Mouse (Mus musculus): Measurements from ENCODE around the gene Pik3r2. TPM values are rescaled to one million over a fixed set of nuclear protein-coding genes. Genes with fewer than 3 reads are reported as not detected.

Pik3r2 gene
- total RNA-seq, 2 experiments from 2014 or later = 13.3 to 15.1 TPM

DNA sequence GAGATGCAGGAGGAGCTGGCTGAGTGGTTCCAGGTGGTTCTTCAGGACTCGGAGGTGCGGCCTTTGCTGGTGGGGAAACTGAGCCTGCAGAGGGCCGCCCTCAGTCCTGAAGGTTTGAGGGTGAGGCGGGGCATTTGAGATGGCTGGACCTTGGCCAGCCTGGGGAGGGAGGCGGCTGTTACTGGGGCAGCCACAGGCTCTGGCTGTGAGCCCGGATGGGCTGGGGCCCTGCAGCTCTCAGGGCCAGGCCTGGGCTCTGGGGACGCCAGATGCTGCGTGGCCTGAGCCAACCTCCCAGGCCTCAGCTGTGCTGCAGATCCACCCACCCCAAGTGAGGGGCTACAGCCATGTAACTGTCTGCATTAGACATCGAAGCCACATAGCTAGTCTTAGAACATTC, 2.7 kb downstream of the Pik3r2 start:
- peak; percentile 90 for DNase-seq (ENCODE audit: low spot score)

DNA sequence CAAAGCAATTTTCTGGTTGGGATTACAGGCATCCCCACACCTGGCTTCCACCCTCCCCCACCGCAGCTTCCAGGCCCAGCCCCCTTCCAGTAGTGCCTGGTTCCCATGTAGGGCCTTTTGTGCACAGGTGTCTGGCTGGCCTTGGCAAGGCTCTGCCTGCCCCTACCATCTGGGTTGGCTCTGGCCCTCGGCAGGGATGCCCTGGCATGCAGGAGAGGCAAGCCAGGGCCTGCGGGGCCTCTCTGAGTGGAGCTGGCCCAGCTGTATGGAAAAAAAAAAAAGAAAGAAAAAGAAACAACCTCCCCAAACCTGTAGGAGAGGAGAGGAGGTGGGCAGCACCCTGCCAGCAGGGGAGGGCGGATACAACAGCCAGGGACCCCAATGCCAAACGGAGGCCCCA, 3.1 kb downstream of the Pik3r2 start:
- no peak for DNase-seq (ENCODE audit: low spot score)

DNA sequence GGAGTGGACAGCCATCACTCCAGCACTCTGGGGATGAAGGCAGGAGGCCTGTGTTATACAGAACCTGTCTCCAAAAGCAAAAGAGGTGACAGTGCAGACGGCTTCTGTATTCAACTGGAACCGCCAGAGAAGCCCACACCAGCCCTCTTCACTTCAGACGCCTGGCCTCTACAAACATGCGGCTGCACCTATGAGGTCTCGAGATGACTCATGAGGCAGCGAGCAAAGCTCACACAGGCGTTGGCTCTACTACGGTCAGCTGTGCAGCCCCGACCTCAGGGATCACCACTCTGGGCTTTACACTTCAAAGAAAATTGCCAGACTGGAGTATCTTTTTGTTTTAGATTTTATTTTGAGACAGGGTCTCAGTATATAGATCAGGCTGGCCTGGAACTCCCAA, 3.6 kb downstream of the Pik3r2 start:
- no peak for DNase-seq (ENCODE audit: low spot score)

DNA sequence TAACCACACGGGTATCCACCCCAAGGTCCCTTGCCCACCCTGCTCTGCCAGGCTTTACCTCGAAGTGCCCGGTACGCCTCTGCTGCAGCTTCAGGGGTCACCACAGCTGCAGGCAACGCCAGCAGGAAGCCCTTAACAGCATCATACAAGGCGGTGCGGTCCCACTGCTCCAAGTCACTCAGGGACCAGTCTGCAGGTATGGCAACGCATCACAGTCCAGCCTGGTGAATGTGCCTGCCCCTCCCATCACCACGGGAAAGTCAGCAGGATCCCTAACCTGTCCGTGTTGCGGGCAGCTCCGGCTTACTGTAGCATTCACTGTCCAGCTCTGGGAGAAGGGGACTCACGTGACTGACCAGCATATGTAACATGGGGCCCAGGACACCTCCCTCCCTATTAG, 4.4 kb downstream of the Pik3r2 start:
- DNase-seq (ENCODE audit: low spot score) = no peak

DNA sequence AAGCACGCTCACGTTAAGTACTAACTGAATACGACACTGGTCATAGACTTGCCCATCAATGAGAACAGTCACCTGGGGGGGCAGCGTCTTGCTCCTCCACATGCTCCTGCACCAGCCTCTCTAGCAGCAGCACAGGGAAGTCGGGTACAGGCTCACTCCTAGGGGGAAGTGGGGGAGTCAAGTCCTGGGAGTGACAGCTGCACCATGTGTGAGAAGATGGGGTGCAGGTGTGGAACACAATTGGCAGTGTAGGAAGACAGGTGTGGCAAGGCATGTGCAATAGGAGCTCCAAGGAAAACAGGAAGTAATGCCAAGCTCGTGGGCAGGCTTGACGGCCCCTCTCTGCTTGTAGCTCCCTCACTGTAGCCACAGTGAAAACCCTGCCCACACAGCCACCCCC, 5.3 kb downstream of the Pik3r2 start:
- no peak for DNase-seq (ENCODE audit: low spot score)

DNA sequence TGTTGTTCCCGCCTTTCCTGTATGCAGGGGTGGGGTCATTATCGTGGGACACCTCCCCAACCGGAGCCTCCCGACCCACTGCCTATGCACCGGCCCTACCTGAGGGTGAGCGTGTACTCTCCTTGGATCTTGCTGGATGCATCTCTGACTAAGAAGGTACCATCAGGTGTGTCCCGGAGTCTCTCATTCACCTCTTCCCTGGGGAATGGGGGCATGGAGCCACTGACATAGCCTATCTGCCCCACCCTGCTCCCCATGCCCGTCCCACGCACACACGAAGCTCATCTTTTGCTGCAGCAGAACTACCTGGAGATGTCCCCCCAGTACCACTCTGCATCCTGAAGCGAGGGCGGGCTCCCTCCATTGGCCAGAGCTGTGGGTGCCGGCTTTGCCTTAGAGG, 5.8 kb downstream of the Pik3r2 start:
- no peak for DNase-seq (ENCODE audit: low spot score)

DNA sequence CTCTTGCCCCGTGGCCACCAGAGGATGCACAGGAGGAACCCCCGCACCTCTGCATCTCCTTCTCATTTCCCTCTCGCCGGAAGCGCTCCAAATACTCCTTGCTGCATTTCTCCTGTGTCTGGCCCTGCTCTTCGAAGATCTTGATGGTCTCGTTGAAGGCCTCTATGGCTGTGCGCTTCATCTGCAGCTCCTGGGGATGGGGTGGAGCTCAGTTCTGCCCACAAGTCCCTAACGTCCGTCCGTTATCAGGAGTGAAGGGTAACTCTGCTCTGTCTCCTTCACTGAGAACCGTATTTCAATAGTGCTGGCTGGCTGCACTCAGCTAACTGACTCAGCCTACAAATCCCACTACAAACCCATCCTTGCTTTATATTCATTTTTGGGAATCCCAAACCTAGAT, 6.7 kb downstream of the Pik3r2 start:
- DNase-seq (ENCODE audit: low spot score) = no peak

DNA sequence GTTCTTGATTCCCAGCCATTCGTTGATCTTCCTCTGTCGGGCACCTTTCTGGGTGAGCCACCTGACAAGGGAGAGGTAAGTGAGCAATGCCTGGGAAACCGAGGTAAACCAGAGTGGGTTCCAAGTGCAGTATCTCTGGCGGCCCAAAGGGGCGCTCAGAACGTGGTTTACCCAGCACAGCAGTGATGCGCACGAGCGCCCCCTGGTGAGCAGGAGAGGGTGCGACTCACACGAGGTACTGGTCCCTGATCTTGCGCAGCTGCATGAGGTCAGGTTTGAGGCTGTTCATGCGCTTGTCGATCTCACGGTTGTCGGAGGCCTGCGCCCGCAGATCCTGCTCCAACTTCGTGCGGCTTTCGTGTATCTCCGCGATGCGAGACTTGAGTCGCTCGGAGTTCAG, 7.2 kb downstream of the Pik3r2 start:
- peak; percentile 95 for DNase-seq (ENCODE audit: low spot score)

DNA sequence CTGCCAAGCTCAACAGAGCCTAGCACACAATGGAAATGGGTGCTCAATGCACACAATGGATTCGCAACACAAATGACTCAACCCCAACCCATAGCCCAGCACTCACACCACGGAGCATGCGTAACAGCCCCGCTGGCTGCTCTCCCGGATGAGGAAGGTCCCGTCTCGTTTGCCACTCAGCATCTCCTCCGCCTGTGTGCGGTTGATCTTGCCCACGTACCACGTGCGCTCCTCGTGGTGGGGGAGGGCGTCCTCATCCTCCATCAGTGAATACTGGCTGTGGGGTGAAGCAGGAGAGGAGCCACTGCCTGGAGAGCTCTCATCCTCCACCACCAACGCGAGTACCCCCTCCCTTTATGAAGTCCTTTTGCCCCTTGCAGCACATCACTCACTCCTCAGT, 7.6 kb downstream of the Pik3r2 start:
- no peak for DNase-seq (ENCODE audit: low spot score)

DNA sequence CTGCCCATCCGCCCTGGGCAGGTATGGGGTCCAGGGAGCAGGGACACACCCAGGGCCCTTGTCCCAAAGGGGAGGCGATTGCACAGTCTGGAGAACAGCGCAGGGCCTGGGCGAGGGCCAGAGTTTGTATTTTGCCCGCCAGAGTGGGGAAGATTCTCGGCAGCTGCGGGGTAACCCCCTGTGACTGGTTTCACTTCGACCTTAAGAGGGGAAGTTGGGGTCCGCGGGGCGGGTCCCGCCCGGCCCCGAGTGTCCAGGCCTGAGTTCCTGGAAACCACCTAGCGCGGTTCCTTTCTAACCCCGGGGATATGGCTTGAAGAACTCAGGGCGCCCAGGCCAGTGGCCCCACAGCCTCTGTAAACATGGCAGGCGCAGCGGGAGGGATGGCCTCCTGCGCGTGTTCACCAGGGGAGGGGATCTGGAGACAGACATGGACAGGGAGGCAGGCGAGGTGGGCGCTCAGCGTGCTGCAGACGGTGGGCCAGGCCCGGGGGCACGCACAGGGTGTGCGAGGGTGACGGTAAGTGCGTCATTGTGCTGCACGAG, 8.2 kb downstream of the Pik3r2 start:
- DNase-seq (ENCODE audit: low spot score) = no peak

DNA sequence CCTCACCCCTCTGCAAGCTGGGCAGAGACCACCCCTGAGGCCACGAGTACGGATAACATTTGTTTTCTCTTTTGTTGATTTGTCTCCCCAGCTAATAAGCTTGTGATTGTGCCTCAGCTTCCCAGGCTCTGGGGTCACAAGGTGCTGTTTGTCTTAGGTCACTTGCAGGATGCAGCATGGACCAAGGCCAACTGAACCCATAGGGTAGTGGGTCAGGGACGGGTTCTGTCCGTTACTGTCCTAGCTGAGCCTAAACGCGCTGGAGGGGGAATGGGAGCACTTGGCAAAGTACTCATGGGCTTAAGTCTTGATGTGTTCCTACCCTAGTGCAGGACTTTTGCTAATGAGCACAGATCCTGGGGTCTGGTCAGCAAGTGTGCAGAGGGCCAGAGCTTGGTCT, 9.0 kb downstream of the Pik3r2 start:
- no peak for DNase-seq (ENCODE audit: low spot score)

DNA sequence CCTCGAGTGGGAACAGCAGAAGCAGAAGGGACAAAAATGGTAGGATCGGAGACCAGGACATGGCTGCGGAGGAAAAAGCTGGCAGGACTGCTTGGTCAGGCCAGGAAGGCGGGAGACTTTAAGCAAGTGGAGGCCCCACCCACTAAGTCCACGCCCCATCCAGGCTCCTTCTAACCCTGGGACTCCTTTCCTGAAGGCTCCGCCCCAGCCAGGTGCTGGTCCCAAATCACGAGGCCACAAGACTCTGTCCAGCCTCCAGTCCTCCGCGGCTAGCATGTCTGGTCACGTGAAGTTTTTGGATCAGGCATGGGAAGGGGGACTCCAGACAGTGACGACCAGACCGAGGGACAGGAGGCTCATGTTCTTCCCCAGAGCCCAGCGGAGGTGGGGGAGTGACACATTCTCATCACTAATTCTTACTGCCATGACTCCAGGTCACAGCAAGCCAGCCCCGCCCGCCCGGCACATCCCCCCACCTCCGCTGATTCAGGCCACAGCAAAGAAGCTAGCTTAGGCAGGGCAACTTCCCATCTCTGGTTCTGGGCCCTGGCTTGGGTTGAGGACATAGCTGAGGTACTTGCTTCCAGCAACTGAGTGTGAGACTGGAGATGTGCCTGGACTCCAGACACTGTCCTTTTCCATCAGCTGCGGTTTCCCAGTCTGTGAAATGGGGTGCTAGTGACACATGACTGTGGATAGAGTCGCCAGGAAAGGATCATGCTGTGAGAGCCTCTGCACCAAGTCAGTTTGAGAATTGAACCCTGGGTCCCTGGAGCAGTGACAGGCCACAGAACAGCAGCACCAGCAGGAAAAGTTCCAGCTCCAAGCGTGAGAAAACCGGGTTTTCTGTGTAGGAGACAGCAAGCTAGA, 9.7 kb downstream of the Pik3r2 start:
- DNase-seq (ENCODE audit: low spot score) = peak; percentile 83

DNA sequence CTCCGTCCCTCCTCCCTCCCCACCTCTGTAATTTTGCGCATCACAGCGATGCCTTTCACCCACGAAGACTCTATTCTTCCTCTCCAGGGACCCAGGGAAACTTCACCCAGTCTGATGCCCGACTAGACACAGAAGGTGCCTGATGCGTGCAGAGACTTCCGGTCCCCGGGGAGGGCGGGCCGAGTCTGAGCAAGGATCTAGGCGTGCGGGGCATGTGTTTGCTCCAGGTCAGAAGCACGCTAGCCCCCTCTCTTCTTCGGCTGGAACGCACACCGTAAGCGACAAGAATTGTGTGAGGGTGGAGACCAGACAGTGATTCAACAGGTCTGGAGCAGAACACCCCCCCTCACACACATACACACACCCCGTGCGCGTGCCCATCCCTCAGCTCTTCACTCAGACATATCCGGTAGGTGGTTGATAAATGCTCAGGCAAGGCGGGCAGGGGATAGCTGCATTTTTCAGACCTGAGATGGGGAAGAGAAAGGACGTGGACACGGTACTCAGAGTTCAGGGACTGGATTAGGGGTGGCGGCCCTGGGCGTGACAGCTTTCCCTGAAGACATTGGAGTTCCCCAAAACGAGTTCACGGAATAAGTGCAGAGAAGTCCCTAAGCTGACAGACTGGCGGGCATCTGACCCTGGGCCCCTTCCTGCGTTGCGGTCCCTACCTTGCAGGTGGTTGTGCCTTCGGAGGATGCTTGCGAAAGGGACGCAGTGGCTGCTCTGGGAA, 10.5 kb downstream of the Pik3r2 start:
- no peak for DNase-seq (ENCODE audit: low spot score)

DNA sequence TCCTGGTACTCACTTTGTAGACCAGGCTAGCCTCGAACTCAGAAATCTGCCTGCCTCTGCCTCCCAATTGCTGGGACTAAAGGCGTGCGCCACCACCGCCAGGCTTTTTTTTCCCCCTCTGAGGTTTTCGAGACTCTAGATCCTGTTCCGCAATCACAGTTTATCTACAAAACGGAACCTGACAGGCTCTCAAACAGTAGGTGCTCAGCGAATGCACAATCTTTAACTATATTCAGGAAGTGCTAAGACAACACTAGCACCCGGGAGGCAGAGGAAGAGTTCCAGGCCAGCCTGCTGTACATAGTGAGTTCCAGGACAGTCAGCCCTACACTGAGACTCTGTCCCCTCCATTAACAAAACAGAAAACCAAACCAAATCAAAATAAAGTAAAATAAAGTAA, 11.2 kb downstream of the Pik3r2 start:
- no peak for DNase-seq (ENCODE audit: low spot score)

DNA sequence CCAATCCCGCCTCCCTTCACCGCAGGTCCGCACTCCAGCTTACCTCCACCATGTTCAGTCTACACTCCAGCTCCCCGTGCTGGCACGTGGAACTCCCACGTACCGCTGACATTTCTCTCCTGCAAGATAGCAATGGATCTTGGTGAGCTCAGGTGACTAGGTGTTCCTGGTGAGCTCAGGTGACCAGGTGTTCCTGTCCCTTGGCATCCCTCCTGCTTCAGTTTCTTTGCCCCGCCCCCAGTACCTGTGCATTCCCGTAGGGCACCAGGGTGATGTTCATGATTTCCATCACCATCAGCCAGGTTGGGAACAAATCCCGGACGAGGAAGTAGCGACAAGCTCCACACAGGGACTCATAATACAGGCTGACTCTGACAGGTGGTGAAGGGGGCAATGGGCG, 11.8 kb downstream of the Pik3r2 start:
- DNase-seq (ENCODE audit: low spot score) = no peak

DNA sequence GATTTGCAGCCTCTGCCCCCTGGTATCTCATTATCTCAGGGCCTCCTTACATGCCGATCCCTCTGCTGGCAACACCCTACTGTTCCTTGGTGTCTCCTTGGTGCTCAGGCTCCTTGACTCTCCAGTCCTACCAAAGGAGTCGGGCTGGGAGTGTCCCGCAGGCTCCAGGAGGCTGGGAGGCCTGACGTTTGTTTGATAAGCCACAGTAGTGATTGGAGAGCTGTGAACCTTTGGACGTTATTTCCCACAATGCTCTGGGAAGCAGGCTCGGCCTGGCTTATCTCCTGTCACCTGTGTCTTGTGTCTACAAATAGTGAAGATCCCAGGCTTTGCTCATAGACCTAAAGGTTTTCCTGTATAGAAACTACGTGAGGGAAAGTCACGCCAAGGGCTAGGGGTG, 12.5 kb downstream of the Pik3r2 start:
- no peak for DNase-seq (ENCODE audit: low spot score)

DNA sequence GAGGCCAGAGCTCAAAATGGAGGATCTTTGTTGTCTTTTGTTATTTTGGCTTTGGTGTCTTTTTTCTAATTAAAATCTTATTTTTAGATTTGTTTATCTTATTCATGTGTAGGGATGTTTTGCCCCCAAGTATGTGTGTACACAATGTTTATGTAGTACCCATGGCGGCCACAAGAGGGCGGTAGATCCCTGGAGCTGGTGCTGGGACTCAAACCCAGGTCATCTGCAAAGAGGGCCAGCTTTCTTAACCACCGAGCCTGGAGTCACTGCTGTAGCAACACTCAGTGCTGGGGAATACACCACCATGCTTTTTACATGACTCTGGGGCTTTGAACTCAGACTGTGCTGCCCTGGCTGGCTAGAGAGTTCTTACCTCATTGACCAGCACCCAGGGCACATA, 13.2 kb downstream of the Pik3r2 start:
- DNase-seq (ENCODE audit: low spot score) = no peak

DNA sequence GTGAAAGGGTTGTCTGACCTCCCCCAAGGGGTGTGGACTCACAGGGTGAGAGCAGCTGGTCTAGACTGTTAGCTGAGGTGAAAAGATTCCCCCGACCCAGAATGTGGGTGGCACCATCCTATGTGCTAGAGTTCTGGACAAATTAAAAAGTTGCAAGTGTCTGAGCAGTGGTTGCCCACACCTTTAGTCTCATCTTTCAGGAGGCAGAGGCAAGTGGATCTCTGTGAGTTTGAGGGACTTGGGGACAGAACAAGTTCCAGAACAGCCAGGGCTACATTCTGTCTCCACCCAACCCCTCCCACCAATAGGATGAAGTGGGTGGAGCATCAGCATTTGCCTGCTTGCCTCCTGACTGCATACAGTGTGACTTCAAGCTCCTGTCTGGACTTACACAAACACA, 14.4 kb downstream of the Pik3r2 start:
- no peak for DNase-seq (ENCODE audit: low spot score)

DNA sequence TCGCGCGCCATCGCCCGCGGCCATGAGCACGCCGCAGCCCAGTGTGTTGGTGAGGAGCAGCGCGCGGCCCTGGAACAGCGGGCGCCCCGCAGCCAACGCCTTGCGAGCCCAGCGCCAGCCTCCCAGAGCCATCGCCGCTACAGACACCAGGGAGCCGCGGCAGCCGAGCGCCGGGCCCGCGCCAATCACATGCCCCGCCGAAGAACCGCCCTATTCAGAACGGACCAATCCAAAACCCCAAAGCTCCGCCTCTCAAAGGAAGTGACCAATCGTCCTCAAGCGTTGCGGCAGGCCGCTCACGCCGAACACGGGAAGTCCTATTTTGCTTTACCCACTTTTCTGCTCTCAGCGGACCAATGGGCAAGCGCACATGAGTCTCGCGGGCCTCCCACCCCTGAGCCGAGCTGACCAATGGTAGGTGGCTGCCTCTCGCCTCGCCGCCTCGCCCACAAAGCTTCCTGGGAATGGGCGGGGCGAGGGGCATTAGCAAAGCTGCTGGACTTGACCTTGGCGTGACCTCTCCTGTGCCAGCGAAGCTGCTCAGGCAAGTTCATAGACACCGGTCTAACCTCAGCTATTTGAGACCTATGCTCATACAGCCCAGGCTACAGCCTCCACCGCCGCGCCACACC, 15.6 kb downstream of the Pik3r2 start, which contains the start of gene Mpv17l2:
Mpv17l2 (minus strand) TSS at position 172 of the 632 bp plus-strand sequence.
- DNase-seq (ENCODE audit: low spot score) = peak; percentile 98

DNA sequence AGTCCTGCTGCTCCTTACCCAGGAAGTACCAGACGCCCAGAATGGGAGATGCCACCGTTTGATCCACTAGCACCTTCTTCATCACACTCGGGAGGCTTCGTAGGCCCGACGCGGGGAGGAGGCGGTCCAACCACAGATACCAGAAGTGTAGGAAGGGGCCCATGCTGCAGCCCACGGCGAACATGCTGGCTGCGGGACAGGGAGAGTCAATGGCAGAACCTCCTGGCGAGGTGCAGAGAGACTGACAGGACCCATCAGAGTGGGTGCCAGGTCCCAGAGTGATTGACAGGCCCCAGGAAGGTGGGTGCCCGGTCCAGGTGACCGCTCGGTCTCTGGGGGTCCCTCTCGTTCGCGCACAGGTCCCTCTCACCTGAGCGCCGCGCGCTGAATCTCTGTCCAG, 16.2 kb downstream of the Pik3r2 start:
- no peak for DNase-seq (ENCODE audit: low spot score)

DNA sequence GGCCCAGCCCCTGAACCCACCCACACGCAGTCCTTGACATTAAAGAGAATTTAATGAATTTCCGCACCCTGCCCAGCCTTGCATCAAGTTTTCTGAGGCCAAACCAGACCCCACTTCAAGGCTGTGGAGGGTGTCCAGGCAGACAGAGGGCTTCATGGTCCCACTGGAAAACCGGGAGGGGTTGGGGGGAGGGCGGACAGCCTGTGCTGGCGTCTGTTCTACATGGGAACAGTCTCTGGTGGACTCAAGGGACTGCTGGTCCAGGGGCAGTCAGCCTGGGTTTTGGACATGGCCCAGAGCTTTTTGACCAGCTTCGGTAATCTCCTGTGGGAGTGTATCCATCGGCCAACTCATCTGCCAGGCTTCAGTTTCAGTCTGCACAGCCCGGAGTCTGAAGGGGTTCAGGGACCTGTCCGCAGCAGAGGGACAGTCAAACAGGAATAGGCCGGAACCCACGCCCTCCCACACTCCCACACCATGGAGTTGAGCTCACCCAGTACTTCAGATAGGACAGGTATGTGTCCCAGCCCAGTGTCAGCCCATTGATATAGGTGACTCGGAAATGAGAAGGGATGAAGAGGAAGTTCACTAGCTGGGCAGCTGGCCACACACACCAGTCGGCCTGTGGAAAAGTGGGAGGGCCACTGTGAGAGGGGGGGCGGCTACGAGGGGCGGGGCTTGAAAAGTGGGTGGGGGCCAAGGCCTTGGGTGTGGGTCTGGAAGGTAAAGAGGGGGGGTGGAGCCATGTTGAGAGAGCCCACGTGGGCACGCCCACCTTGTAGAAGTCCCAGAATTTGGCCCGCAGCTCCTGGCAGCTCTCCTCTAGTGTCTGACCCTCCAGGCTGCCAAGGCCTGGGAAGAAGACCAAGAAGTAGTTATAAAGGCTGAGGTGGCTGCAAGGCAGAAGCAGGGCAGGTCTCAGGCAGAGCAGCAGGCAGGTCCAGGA, 17.6 kb downstream of the Pik3r2 start:
- no peak for DNase-seq (ENCODE audit: low spot score)

Data from gastrocnemius, adult 18-20 months (tissue).